Mouse (Mus musculus) midbrain, embryonic 11.5 days (tissue): Measurements from ENCODE around the gene Fbxo42. TPM values are rescaled to one million over a fixed set of nuclear protein-coding genes. Genes with fewer than 3 reads are reported as not detected.
"Not testable (repeated sequence)": the region's sequence is repeated elsewhere in the genome, so short reads cannot be mapped to it uniquely, and the experiment has no call there.

Experiments
- ATAC-seq: fragments of 200-750 bp; cut with Nextera tagmentation; 2 replicates; pipeline ENCODE4 v1.8.0; 2017; ENCODE audit warnings: moderate TSS enrichment, moderate library complexity; ENCODE audit not compliant: low FRiP score
- DNase-seq: peaks from one replicate; pipeline ENCODE4 v3.0.0; 2015; ENCODE audit warnings: low spot score; ENCODE audit errors: missing footprints
- H3K27ac ChIP-seq: fragments of 300-500 bp; sonication (generic); 2 replicates; pipeline ENCODE4 v1.5.1; 2014; ENCODE audit warnings: low read depth, low read length
- H3K27me3 ChIP-seq: fragments of 300-500 bp; sonication (generic); 2 replicates; pipeline ENCODE4 v1.6.1; 2014; ENCODE audit warnings: mild to moderate bottlenecking, low read length, moderate library complexity, mixed read lengths; ENCODE audit not compliant: control insufficient read depth, insufficient read depth
- H3K36me3 ChIP-seq: fragments of 300-500 bp; sonication (generic); 2 replicates; pipeline ENCODE4 v1.6.1; 2014; ENCODE audit warnings: mild to moderate bottlenecking, low read length, moderate library complexity, mixed read lengths; ENCODE audit not compliant: control insufficient read depth, insufficient read depth
- H3K4me1 ChIP-seq: fragments of 300-500 bp; sonication (generic); 2 replicates; pipeline ENCODE4 v1.6.1; 2014; ENCODE audit warnings: low read length; ENCODE audit not compliant: control insufficient read depth, insufficient read depth
- H3K4me2 ChIP-seq: fragments of 300-500 bp; sonication (generic); 2 replicates; pipeline ENCODE4 v1.6.1; 2014; ENCODE audit warnings: mild to moderate bottlenecking, moderate library complexity
- H3K4me3 ChIP-seq: fragments of 300-500 bp; sonication (generic); 2 replicates; pipeline ENCODE4 v1.5.1; 2014; ENCODE audit warnings: low read depth, low read length
- H3K9ac ChIP-seq: fragments of 300-500 bp; sonication (generic); 2 replicates; pipeline ENCODE4 v1.6.1; 2014; ENCODE audit warnings: low read length
- H3K9me3 ChIP-seq: fragments of 300-500 bp; sonication (generic); 2 replicates; pipeline ENCODE4 v1.6.1; 2016; ENCODE audit warnings: low read length; ENCODE audit not compliant: control insufficient read depth
- WGBS: fragments of 180-500 bp; shearing (Covaris S2); extraction: QIAGEN DNeasy Blood & Tissue Kit; methylation state at CpG from one replicate; pipeline ENCODE4 v1.1.7; 2014; 5-methylcytosine and 5-hydroxymethylcytosine counted together
- polyA plus RNA-seq: library from polyadenylated mRNA; unstranded; fragments of >200 nt; fragmentation: Nextera tagmentation; extraction: Ambion mirVana; gene quantifications from 2 replicates; pipeline ENCODE4 v1.2.1, GENCODE M21; 2014

The Fbxo42 gene
- polyA plus RNA-seq, 1 experiment from 2014 or later: 22.4 TPM

GRCm38 (mm10) chr4:141133227-141133626 lies 14.5 kb upstream of the Fbxo42 start:
- DNase-seq (no peak), ATAC-seq (no peak)
- H3K4me2 ChIP-seq: no peak overlapping the region
- H3K27me3 ChIP-seq: no peaks in the 10 kb centered on the region
- H3K9ac ChIP-seq: no peak overlapping the region
- H3K9me3 ChIP-seq: no peaks in the 10 kb centered on the region
- 63% methylated on average over 8 of the region's 8 CpGs for WGBS
- no peak overlapping the region for H3K4me3 ChIP-seq
- H3K27ac ChIP-seq: no peak overlapping the region
- peaks cover 50% of the 10 kb centered on the region for H3K4me1 ChIP-seq
- no peaks in the 10 kb centered on the region for H3K36me3 ChIP-seq

GRCm38 (mm10) chr4:141134031-141134441 lies 13.7 kb upstream of the Fbxo42 start:
- Histone ChIP-seq H3K9ac (no peak overlapping the region), H3K9me3 (no peaks in the 10 kb centered on the region), H3K27me3 (no peaks in the 10 kb centered on the region), H3K36me3 (no peaks in the 10 kb centered on the region), H3K4me2 (peak overlapping the region; percentile 1; the same call in 1 of the 2 replicates), H3K27ac (peak overlapping the region; percentile 41), H3K4me1 (peaks cover 54% of the 10 kb centered on the region), H3K4me3 (no peak overlapping the region)
- DNase-seq (peak; percentile 85), ATAC-seq (peak; percentile 53)
- WGBS: 8% methylated on average over 8 of the region's 8 CpGs

GRCm38 (mm10) chr4:141134751-141135530 lies 12.8 kb upstream of the Fbxo42 start:
- Histone ChIP-seq H3K4me2 (peak overlapping the region; percentile 1; the same call in 1 of the 2 replicates), H3K9ac (peak overlapping the region; percentile 18; the same call in 1 of the 2 replicates), H3K9me3 (no peaks in the 10 kb centered on the region), H3K4me1 (peaks cover 54% of the 10 kb centered on the region), H3K27ac (peak overlapping the region; percentile 41), H3K27me3 (no peaks in the 10 kb centered on the region), H3K4me3 (no peak overlapping the region), H3K36me3 (no peaks in the 10 kb centered on the region)
- ATAC-seq (no peak), DNase-seq (no peak)
- WGBS: 69% methylated on average over 20 of the region's 20 CpGs

- Histone ChIP-seq H3K27me3 (no peaks in the 10 kb centered on the region), H3K36me3 (no peaks in the 10 kb centered on the region), H3K9me3 (no peaks in the 10 kb centered on the region), H3K4me2 (no peak overlapping the region), H3K4me1 (peaks cover 54% of the 10 kb centered on the region), H3K27ac (no peak overlapping the region), H3K9ac (no peak overlapping the region), H3K4me3 (no peak overlapping the region)
- ATAC-seq: no peak
- 65% methylated on average over 7 of the region's 7 CpGs for WGBS
- DNase-seq: no peak
These were observed 11.6 kb upstream of the Fbxo42 start for GRCm38 (mm10) chr4:141136126-141136525.

- not testable (repeated sequence) for H3K9ac ChIP-seq, H3K4me2 ChIP-seq, H3K9me3 ChIP-seq, ATAC-seq, H3K36me3 ChIP-seq, H3K27ac ChIP-seq, H3K4me3 ChIP-seq, DNase-seq, H3K27me3 ChIP-seq
- 77% methylated on average over 2 of the region's 3 CpGs for WGBS
- H3K4me1 ChIP-seq: peaks cover 39% of the 10 kb centered on the region
These were observed 10.0 kb upstream of the Fbxo42 start for GRCm38 (mm10) chr4:141137740-141138139.

- Histone ChIP-seq H3K4me1 (peaks cover 33% of the 10 kb centered on the region), H3K4me3 (peak overlapping the region; percentile 90), H3K4me2 (peak overlapping the region; percentile 95), H3K9me3 (no peaks in the 10 kb centered on the region), H3K27ac (0 out of 2 replicates have a peak overlapping the region, but pooled peaks have one; percentile 5), H3K27me3 (no peaks in the 10 kb centered on the region), H3K36me3 (no peaks in the 10 kb centered on the region), H3K9ac (peak overlapping the region; percentile 86)
- WGBS: 6% methylated on average over 26 of the region's 29 CpGs
- ATAC-seq (no peak), DNase-seq (no peak)
These were observed 9.1 kb upstream of the Fbxo42 start for GRCm38 (mm10) chr4:141138425-141139115.

GRCm38 (mm10) chr4:141139116-141139970 lies 8.4 kb upstream of the Fbxo42 start, which contains the start of gene Szrd1:
Gene Szrd1 (minus strand): TSS chr4:141139775.
- Histone ChIP-seq H3K9me3 (no peaks in the 10 kb centered on the region), H3K27me3 (no peaks in the 10 kb centered on the region), H3K4me3 (peak within 1 kb of the TSS; percentile 90), H3K4me2 (peak within 1 kb of the TSS; percentile 95), H3K27ac (peak within 1 kb of the TSS; percentile 90), H3K36me3 (no peaks in the 10 kb centered on the region), H3K4me1 (peaks cover 28% of the 10 kb centered on the region), H3K9ac (peak within 1 kb of the TSS; percentile 86)
- peak; percentile 94 for ATAC-seq
- DNase-seq: peak; percentile 99
- under 1% methylated on average over 61 of the region's 63 CpGs for WGBS

GRCm38 (mm10) chr4:141140354-141140753 lies 7.4 kb upstream of the Fbxo42 start:
- 89% methylated on average over 9 of the region's 9 CpGs for whole genome bisulfite sequencing
- not testable (repeated sequence) for H3K4me2 ChIP-seq, H3K27me3 ChIP-seq, H3K9me3 ChIP-seq, H3K9ac ChIP-seq, H3K27ac ChIP-seq, ATAC-seq, DNase-seq, H3K36me3 ChIP-seq, H3K4me3 ChIP-seq
- peaks cover 18% of the 10 kb centered on the region for H3K4me1 ChIP-seq
